Mouse (Mus musculus) embryonic fibroblast, embryonic 13.5 days (primary cell): ENCODE results near the gene Cfap65. TPM values are rescaled to one million over a fixed set of nuclear protein-coding genes. Genes with fewer than 3 reads are reported as not detected.

ENCODE experiments used
- H3K27ac ChIP-seq: 2 replicates; pipeline ENCODE4 v1.5.1; 2012; ENCODE audit warnings: low read length, control low read depth, inconsistent platforms; ENCODE audit not compliant: insufficient read depth
- H3K4me1 ChIP-seq: 2 replicates; pipeline ENCODE4 v1.6.1; 2011; ENCODE audit warnings: low read length; ENCODE audit not compliant: control insufficient read depth, insufficient read depth
- H3K4me3 ChIP-seq: 2 replicates; pipeline ENCODE4 v1.5.1; 2011; ENCODE audit warnings: mild to moderate bottlenecking, control low read depth, low read length; ENCODE audit not compliant: insufficient read depth
- CTCF ChIP-seq: IDR thresholded peaks from 2 replicates; pipeline ENCODE4 v1.5.1; 2011; ENCODE audit warnings: mild to moderate bottlenecking, control low read depth, low read length, moderate library complexity, borderline replicate concordance; ENCODE audit not compliant: insufficient read depth
- POLR2A ChIP-seq: IDR thresholded peaks from 2 replicates; pipeline ENCODE4 v1.6.1; 2011; ENCODE audit warnings: low read depth, mild to moderate bottlenecking, control low read depth, low read length, moderate library complexity
- polyA plus RNA-seq: library from polyadenylated mRNA; stranded (reverse); fragments of >200 nt; gene quantifications from 2 replicates; pipeline ENCODE4 v1.2.4, GENCODE M21; 2011; ENCODE audit warnings: low read depth; ENCODE audit not compliant: missing spikeins, insufficient read length

Gene Cfap65
- not detected in 2 replicates for polyA plus RNA-seq

DNA sequence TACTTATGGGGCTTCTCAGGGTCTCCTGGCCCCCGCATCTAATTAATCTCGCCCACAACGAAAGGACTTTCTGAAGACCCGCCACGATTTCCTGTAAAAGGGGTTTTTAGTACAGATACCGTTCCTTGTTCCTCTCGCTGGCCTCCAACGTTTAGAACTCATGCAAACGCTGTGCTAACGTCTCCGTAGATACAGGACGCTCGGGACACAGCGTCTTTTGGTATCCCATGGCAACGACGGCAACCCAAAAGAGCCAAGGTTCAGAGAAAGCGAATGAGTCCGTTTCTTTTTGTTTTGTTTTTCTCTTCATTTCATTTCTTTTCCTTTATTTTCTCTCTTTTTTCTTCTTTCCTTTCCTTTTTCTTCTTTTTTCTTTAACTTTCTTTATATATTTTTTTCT is at the start of gene Cfap65:
TSS of gene Cfap65 (minus strand) at position 198 of the 400 bp plus-strand sequence.
- Histone ChIP-seq H3K27ac (no peak within 1 kb of the TSS), H3K4me3 (no peak within 1 kb of the TSS), H3K4me1 (no peaks in the 10 kb centered on the region)
- no peak for TF ChIP-seq CTCF
- TF ChIP-seq POLR2A = no peak

DNA sequence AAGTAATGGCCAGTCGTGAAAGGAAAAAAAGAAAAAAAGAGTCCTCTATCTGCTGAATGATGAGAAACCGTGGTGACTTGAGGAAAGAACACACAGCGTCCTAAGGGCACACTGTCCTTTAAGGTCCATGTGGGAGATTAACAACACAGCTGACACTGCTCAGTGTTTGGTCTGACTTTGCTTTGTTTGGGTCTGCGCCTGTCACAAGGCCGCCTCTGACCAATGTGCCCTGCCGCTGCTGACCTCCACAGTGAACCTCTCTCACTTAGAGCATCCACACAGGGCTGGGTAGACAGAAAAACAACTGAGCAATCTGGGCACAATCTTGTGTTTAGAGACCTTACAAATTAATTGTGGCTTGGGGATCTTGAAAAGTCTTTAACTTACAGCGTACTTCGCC is 41.6 kb upstream of the Cfap65 start:
- H3K27ac ChIP-seq = no peak overlapping the region
- H3K4me1 ChIP-seq = no peaks in the 10 kb centered on the region
- TF ChIP-seq CTCF (no peak), POLR2A (no peak)
- H3K4me3 ChIP-seq = no peak overlapping the region

DNA sequence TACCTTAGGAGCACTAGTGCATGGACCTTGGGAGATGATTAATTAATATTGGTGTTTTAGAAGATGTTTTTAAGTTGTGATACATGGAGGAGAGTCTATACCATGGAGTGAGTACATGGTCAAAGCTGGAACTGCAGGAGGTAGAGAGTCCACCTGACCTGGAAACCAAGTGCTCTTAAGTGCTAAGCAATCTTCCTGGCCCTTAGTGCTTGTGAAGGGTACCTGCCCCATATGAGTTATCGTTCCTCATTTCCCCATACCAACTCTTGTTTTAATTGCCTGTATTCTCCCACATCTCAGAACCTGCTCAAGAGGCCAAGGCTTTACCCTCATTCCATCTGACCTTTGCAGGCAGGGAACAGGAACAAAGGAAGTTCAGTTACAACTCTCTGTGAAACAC is 40.5 kb upstream of the Cfap65 start:
- Histone ChIP-seq H3K4me3 (no peak overlapping the region), H3K4me1 (no peaks in the 10 kb centered on the region), H3K27ac (no peak overlapping the region)
- no peak for TF ChIP-seq CTCF
- TF ChIP-seq POLR2A = no peak

DNA sequence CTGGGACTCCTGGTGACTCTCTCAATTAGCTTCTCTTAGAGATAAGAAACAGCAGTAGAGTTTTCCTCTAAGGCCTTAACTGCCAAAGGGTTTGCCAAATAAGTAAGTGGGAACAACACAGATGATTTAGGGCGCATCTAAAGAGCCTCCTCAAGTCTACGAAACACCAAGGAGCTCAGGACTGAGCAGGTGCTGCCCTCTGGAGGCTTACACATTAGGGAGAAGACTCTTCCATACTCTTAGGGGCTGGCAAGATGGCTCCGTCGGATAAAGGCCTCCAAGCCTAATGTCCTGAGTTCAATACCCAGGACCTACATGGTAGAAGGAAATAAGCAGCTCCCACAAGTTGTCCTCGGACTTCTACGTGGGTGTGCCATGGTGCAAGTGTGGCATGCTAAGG is 38.2 kb upstream of the Cfap65 start:
- TF ChIP-seq CTCF = no peak
- TF ChIP-seq POLR2A = no peak
- no peak overlapping the region for H3K4me3 ChIP-seq

DNA sequence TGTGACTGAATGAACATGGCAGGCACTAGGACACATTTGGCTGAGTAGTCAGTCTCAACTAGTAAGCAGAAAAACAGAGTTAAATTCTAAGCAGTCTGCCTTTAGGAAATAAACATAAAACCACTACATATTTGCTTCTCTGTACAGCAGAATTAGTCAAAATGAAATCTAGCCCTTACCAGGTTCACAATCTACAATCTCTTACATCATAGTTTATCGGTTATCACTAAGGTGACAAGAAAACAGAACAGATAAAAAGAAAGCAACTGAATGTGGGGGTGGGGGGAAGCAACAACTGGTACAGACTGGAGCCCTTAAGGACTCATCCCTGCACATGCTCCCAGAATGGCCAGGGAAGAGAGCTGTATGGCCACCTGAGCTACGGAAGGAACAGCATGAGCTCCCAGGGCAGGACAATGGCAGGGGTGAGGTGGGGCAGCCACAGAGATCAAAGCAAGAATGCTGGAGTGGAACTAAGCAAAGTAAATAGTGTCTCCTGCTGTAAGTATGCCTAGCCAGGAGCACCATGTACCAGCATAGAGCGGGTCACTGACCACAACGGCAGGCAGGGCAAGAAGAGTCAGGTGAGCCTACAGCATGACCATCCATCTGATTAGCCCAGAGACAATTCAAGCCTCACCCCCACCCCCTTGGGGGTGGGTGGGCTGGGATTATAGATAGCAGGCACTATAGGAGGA is 36.1 kb upstream of the Cfap65 start:
- Histone ChIP-seq H3K4me1 (no peaks in the 10 kb centered on the region), H3K27ac (no peak overlapping the region), H3K4me3 (no peak overlapping the region)
- TF ChIP-seq CTCF = no peak
- no peak for TF ChIP-seq POLR2A

More for the DNA sequence above, 38.2 kb upstream of the Cfap65 start:
- Histone ChIP-seq H3K4me1 (no peaks in the 10 kb centered on the region), H3K27ac (no peak overlapping the region)

DNA sequence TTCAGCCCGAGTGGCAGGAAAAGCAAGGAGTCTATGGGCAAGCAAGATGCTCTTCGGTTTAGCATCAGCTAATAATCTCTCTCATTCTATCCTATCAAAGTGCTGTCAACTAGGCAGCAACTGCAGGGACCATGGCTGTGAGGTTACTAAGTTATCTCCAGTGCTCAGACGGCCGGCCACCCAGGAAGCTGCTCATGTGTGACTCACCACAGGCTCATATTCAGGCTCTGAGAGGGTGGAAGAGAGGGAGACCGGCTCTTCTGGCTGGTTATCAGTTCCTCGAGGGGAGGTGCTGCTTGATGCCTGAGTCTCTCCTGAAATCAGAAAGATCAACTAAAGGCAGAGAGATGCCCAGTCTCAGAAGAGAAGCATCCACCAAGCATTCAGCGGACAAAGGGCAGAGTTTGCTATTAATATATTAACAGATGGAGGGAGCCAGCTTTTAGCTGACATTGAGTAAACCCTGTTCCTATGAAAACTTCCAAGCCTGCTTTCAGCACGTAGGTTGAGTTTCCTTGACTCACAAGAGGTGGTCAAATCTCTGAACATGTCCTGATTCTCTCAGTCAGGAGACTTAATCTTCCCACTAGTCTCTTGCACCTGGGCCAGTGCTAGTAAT is 32.7 kb upstream of the Cfap65 start:
- TF ChIP-seq POLR2A (no peak), CTCF (no peak)
- Histone ChIP-seq H3K4me1 (no peaks in the 10 kb centered on the region), H3K4me3 (no peak overlapping the region), H3K27ac (no peak overlapping the region)

DNA sequence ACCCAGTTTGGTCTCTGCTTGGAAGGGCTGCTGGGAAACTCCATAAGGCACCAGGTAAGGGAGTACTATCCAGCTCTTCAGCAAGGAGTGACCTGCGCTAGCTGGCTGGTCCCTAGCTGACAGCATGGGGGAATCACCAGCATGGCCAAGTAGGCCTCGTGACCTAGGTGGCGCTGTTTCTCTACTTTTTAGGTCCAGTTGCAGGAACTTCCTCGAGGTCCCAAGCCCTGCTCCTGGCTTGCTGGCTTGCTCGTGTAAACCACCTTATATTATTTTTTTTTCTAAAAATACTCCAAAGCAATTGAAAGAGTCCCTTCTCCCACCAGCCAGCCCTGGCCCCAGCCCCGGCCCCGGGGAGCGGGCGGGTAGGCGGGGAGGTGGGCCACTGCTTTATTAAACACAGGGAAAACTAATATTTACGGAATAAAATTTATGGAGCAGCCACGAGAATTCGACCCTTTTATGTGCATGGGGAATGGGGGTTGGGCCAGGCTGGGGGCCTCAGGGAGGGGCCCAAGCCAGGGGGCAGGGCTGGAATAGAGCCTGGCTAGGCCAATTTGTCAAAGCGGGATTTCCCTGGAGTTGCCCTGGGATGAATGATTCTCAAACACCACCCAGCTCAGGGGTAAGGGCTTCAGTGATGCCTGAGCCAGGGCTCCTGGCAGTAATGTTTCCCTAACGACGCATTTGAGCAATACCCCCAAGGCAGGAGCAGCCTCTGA is 29.3 kb upstream of the Cfap65 start:
- no peak for TF ChIP-seq POLR2A
- peak; percentile 92; the same call in 1 of the 2 replicates for TF ChIP-seq CTCF
- Histone ChIP-seq H3K4me3 (no peak overlapping the region), H3K27ac (no peak overlapping the region), H3K4me1 (no peaks in the 10 kb centered on the region)

DNA sequence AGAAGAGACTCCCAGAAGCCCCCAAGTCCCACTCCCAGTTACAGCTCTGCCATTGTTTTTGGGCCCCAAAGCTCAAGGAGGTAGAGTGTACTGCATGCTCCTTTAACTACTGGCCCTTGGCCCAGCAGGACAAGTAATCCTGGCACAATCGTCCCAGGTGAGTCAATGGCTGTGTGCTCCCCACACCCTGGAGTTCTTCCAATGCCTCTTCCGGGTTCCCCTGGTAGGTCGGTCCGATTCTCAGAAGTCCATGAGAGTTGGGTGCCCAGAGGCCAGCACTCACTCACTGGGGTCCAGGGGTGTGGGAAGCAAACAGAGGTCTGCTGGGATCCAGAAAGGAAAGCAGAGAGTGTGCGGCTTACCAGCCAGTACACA is 27.4 kb upstream of the Cfap65 start:
- no peak overlapping the region for H3K4me3 ChIP-seq
- TF ChIP-seq POLR2A = no peak
- TF ChIP-seq CTCF = no peak
- no peaks in the 10 kb centered on the region for H3K4me1 ChIP-seq
- H3K27ac ChIP-seq = no peak overlapping the region

DNA sequence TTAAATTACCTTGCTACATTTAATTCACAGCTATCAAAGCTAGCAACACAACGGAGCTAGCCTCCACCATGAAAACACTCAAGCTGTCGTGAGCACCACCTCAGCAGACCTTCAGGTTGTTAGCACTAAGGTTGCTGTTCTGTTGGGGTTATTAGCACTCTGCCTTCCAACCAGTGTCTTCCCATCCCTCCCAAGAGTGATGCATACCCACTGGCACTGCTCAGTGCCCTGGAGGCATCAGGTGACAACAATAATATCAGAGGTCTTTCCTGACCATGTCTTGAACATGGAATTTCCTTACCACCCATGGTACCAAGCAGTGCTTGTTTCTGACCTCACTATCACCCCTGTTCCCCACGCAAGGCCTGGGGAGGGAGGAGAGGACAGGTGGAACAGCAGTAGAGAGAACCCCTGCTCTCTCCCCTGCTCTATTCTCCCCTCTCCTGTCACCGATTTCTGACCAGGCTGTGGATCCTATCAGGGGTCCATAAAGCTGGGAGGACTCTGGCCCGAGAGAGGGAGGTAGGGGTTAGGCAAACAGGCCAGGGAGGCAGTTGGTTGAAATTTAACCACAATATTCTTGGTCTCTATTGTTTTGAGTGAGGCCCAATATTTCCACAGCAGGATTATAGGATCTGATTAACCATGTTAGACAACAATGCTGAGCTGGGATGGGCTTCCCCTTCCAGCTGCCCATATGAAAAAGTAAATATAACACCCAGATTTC is 26.9 kb upstream of the Cfap65 start:
- H3K4me3 ChIP-seq = no peak overlapping the region
- no peak overlapping the region for H3K27ac ChIP-seq
- no peaks in the 10 kb centered on the region for H3K4me1 ChIP-seq
- TF ChIP-seq CTCF = no peak
- no peak for TF ChIP-seq POLR2A
